Mouse (Mus musculus): ENCODE results near the gene Snx21.

- no peak for TF ChIP-seq CTCF (IDR thresholded peaks at IDR 0.05; ENCODE audit: insufficient read depth, low read length)
- TF ChIP-seq POLR2A (IDR thresholded peaks at IDR 0.05; ENCODE audit: borderline replicate concordance, extremely low read depth, low read depth, low read length), result 0 out of 2 replicates have a peak, but pooled peaks have one; percentile 4
Measured at GRCm38 (mm10) chr2:164769258-164770037, 16.2 kb upstream of the Snx21 start, which contains the start of gene Ube2c.
